Mouse (Mus musculus): ENCODE measurements around the gene Rsf1.
A peak's percentile ranks its signal among the peaks of the same experiment; 100 is the strongest.

The Rsf1 gene

DNA sequence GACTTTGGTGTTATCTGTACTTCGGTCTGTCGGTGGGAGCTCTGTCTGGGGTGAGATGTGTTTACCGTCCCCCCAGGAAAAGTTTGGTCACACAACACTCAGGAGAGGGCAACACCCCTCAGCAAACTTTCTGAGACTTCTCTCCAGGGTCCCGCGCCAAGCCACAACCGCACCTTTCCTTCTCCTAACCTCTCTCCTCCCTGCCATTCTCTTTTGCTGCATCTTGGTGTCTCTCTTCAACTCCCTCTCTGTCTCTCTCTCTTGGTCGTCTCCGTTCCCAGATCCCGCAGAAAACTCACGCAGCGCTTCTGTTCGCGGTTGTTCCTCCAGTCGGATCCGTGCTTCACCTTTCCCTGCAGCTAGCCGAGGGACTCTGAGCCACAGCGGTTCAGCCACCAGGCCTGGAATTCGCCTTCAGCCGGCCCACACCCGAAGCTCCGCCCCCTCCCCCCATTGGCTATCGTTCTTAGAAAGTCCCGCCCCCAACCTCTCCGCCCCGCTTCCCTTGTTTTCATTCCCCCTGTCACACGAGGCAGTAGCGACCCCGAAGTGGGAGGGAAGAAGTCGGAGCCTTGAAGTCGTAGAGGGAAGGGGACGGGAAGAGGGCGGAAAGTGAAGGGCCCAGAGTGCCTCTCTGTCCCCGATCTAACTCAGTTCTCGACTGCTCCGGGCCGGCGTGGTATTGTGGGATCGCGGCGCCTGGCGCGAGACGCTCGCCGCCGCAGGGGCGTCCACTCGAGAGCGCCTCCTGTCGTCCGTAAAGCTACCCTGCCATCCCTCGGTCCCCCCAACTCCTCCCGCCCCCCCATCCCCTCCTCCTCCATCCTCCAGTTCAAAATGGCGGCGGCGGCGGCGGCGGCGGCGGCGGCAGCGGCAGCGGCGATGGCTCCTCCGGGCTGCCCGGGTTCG is at the start of gene Rsf1, which contains the start of gene Aamdc:
Gene Rsf1, plus strand, starts transcription at position 823 of the 909 bp plus-strand sequence.
Gene Aamdc, minus strand, starts transcription at position 431 of the 909 bp plus-strand sequence.
- DNase-seq: peak; percentile 98

DNA sequence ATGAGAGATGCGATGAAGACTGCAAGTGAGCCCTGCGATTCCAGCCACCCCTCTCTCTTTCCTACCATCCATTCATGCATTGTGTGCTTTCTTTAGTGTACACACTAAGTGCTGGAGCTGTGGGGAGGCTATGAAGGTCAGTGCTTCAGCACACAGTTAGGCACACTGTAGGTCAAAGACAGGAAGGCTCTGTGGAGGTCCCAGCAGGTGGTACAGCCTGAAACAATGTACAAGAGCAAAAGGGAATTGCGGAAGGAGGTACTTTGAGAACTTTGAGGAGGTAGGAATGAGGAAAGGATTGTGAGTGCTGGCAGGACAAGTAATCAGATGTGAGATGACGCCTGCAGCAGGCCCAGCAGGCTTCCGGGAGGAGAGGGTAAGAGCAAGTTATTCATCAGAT is 44.2 kb upstream of the Rsf1 start:
- no peak for DNase-seq

DNA sequence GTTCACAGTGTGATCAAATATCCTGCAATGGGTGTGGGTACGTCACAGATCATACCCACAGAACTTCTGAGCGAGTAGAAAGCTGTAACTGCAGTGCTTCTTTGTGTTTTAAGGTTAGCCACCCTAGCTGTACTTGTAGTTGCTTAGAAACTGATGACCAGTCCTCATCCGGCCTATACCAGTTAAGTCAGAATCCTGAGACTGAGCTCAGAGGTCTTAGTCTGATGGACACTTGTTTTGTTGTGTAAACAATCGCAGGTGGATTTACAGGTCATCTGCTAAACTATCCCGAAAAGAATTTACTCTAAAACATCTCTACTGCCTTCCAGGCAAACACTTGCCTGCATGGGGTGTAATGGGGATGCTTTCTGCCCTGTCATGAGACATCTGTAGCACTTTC is 43.1 kb upstream of the Rsf1 start:
- DNase-seq: no peak

DNA sequence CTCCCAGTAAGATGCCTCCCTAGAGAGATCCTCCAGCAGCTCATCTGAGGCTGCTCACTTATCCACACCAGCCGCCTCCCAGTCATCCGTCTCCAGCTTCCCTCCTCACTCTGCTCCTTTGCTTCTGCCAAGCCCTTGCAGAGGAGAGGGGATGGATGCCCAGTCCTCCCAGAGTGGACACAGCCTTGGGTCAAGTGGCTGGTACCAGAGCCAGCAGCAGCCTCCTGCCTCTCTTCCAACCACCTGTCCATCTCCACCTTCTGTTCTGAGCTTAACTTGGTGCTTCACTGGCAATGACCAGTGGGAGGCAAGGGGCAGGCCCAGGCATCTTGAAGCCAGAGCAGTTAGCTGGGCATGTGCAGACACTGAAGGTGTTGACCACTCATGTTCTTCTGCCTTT is 33.2 kb upstream of the Rsf1 start:
- peak; percentile 59 for DNase-seq

DNA sequence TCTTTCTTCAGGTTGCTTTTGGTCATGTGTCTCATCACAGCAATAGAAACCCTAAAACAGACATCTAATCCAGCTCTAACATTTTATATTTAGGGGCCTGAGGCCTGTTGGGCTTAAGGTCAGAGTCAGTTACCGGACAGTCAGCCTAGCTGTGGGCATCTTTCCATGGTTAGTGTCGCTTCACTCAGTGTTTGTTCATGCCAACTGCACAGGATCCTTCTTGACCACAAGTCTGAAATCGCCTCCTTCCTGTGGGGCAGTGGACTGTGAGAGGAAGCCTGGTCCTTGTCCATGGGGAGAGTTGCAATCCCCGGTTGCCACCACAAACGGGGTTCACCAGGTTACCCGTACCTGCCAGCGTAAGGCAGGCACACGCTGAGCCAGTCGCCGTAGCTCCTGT is 30.4 kb upstream of the Rsf1 start:
- no peak for DNase-seq

DNA sequence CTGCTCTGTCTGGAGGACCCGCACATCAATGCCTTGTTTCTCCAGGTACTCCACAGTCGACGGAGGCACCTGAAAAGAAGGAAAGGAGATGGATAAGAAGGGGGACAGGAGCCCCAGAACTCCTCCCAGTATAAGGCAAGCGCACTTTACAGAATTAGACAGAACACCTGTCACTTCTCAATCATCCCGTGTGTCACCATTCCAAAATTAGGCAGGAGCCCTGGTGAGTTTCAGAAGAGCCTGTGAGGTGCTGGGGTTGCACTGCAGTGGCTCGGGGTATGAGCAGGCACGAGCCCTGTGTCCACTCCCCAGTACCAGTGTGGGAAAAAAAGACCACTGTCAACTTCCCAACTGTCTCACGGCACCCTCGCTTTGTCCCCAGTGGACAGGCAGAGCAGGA is 29.0 kb upstream of the Rsf1 start:
- no peak for DNase-seq

DNA sequence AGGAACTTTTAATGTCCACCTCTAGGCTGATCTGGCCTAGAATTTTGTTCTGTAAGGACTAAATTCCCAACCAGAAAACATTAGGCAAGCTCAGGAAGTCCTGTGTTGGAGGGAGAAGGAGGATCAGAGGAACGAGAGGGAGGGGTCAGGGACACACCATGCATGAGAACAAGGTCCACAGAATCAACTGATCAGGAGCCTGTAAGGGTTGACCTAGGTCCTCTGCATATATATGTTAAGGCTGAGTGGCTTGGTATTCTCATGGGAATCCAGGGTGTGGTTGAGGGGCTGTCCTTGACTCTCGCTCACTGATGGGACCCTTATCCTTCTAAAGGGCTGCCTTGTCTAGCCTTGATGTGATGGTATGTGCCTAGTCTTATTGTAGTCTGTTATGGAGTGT is 16.1 kb upstream of the Rsf1 start:
- no peak for DNase-seq

DNA sequence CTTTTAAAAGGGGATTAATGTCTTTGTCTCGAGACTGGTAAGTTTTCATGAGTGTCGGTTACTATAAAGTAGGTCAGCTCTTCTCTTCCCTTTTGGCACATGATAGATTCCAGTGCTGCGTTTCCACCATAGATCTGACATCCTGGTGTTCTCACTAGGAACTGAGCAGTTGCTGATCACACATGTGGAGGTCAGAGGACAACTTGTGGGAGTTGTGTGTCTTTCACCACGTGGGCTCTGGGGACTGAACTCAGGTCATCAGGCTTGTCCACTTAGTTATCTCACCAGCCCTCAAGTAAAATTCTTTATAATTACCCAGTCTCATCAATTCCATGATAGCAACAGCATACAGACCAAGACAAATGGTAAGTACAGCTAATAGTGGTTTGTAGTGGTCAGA is 10.3 kb upstream of the Rsf1 start:
- no peak for DNase-seq

DNA sequence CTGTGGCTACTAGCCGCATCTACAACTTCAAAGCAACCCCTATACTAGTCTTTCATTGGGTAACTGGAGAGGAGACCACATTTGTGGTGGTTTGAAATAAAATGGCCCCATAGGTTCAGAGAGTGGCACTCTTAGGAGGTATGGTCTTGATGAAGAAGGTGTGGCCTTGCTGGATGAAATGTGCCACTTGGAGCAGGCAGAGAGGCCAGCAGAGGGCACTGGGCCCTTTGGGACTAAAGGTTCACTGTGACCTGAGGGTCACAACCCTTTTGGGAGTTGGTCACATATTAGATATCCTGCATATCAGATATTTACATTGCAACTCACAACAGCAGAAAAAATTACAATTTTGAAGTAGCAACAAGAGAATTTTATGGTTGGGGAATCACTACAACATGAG is 9.3 kb upstream of the Rsf1 start:
- no peak for DNase-seq

DNA sequence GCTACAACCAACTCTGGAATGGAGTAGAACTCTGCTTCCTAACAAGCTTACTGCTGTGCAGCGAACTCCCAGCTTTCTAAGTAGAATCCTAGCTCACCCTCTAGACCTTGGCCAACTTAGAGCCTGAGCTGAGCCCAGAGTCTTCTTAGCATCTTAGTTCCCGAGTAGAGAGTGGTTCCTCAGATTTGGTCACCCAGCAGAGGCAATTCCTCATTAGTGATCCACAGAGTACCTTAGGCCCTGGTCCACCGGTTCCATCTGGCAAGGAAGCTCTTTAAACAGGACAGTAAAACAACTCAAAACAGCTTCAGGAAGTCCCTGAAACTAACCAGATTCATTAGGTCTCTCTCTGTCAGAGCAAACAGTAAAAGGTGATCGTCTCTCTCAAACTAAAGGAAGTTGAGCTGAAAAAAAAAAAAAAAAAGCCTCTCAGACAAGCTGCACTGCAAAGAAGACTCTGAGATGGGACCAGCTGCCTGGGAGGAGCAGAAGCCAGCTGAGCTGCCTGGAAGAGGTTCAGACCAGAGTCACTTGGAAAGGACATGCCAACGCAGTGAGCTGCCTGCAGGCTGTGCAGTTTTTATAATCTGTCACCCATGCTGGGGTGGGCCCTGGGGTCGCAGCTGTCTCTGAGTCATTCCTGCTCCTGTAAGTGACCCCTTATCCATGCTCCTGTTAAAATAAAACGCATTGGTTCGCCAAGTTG is 1.2 kb upstream of the Rsf1 start:
- DNase-seq: peak; percentile 72

DNA sequence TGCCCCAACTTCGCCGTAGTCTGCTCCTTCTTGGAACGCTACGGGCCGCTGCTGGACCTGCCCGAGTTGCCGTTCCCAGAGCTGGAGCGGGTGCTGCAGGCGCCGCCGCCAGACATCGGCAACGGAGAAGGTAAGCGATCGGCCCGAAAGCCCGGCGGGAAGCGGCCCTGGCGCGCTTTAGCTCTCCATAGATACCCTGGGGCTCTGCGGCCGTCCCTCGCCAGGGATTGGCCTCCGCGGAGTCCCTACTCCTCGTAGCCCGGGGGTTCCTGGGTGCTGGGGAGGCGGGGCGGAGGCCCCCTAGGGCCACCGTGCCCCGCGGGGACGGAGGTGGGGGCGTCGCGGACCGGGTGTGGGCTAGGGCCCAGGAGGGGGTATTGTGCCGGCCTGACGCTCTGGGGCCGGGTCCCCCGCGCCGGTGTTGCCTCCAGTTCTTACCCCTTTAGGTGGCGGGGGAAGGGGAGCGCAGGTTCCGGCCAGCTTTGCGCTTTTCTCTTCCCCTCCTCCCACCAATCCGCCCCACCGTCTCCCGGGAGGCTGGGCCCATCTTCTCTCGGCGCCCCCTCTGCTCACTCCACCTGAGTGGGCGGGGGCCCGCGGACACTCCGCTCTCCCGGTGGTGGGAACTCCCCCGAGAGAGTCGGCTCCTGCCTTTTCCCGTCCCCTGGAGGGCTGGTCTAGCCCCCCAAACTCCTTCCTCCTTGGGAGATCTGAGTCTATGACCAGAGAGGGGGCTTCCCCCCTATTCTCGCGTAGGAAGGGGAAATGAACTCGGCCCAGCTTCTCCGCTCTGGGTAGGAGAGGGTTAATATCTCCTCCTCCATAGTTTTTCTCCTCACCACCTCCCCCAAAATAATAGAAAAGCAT is 520 bp downstream of the Rsf1 start:
- DNase-seq: peak; percentile 77

DNA sequence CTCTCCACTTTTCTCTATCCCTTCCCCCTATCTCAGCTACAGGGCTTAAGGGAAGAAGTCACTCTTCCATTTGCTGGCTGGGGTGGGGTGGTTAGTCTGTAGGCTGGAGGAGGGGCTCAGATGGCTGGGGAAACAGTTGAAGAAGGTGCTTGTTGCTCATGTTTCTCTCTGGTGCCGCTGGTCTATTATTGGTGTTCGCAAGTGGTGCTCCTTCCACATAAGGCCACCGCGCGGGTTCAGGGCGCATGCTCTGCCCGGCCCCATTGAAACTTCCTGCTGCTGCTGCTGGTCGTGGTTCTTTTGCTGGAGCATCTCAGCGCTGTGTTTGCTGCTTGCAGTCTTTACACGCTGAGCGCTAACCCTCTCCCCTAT is 1.1 kb downstream of the Rsf1 start:
- DNase-seq: peak; percentile 80

DNA sequence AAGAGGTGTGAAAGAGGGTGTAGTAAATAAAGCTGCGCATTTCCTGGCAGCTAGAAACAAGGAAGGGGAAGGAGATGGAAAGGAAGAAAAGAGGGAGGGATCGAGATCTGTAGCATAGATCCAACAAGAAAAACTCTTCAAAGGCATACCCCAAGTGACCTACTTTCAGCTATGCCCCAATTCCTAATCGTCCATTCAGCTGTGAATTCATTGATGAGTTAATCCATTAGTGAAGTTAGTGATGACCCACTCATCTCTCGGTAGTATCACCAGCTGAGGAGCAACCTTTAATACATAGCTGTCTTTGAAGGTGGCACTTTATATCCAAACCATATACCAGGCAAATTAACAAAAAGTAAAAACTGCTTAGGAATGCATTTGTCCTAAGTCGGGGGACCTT is 8.8 kb downstream of the Rsf1 start:
- DNase-seq: no peak

DNA sequence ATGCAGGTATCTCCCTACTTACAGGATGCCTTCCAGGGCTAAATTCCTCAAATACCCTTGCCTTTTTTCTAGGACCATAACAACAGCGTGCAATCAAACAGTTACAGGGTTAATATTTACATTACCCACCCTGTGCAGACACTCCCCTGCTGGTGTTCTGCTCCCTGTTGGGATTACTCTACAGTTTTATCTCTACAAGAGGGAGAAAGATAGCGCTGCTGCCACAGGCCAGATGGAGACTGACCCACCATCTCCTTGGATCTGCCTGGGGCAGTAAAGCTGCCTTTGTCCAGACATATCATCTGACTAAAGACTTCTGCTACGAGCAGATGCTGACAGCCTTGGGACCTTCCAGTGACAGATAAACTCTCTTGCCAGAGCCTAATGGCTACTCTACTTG is 10.8 kb downstream of the Rsf1 start:
- DNase-seq: no peak

DNA sequence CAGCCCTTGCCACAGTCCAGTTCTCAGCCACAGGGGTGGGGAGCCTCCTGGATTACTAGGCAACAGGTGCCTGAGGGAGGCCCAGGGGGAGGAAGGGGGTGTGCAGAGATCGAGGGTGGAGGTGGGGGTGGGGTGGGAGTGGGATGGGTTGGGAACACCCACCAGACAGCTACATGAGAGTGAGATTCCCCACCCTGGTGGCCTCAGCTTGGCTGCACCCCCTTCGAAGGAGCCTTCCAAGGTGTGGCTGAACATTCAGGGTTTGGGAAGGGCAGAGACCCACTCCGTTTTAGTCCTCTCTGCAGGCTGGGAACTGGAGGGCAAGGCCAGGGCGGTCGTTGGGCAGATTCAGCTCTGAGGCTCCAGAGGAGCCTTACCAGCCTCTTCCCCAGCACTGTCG is 11.6 kb downstream of the Rsf1 start:
- no peak for DNase-seq

DNA sequence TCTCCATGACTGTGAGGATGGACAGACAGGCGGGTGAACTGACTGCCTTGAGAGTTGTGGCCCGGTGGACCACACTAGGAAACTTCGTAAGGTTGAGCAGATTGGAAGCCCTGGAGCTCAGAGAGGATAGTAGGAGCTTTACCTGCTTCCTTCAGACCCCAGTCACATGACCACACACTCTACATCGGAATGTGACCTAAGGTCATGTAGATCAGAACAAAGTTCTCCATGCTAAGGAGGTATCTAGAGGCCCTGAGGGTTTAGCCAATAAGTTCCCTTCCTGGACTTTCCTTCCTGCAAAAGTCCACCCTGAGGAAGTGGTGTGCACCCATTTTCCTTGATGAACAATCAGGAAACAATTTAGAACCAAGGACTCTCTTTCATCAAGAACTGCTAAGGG is 12.7 kb downstream of the Rsf1 start:
- DNase-seq: no peak

DNA sequence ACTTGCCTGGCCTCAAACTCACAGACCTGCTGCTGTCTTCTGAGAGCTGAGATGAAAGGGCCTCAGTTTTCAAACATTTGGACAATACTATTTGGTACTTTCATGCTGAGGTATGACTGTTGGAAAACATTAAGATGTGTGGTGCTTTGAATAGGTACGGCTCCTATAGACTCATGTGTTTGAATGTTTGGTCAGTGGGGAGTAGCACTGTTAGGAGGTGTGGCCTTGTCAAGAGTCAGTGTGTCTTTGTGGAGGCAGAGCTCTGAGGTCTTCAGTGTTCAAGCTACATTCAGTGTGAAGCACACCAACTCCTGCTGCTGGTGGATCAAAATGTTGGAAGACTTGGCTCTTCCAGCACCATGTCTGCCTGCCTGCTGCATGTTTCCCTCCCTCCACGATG is 13.8 kb downstream of the Rsf1 start:
- DNase-seq: no peak

DNA sequence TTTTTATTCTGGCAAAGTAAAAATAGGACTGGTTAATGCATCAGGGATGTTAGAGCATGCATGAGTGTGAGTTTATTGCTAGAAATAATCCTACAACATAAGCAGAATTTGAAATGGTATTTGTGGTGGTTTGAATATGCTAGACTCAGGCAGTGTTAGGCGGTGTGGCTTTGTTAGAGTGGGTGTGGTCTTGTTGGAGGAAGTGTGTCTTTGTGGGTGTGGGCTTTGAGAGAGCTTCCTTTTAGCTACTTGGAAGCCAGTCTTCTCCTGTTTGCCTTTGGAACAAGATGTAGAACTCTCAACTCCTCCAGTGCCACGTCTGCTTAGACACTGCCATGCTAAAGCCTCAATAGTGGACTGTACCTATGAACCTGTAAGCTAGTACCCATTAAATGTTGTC is 18.9 kb downstream of the Rsf1 start:
- no peak for DNase-seq

DNA sequence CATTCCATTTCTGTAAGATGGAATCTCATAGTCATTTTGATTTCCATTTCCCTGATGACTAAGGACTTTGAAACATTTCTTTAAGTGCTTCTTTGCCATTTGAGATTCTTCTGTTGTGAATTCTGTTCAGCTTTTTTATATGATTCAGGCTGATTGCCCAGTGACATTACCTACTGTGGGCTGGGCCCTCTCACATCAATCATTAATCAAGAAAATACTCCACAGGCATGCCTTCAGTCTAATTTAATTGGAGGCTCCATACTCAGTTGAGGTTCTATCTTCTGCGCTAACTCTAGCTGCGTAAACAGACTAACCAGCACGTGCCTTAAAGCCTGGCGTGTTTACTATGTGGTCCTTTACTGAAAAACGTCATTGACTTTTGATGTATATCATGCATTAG is 41.7 kb downstream of the Rsf1 start:
- no peak for DNase-seq

DNA sequence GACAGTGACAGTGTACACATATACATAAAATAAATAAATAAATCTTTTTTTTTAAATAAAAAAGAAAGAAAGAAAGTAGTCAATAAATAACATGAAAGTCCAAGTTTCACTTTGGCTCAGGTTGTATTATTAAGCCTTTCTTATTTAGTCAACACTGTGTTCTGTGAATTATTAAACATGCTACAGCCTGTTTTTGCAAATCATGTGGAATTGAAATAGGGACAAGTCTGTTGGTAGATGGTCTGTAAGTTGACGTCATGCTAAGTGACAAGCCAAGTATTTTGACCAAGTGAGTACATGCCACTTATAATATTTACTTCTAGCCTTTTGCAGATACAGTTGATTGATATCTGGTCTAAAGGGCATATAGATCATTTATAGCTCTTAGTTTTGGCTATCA is 43.0 kb downstream of the Rsf1 start:
- DNase-seq: no peak

DNA sequence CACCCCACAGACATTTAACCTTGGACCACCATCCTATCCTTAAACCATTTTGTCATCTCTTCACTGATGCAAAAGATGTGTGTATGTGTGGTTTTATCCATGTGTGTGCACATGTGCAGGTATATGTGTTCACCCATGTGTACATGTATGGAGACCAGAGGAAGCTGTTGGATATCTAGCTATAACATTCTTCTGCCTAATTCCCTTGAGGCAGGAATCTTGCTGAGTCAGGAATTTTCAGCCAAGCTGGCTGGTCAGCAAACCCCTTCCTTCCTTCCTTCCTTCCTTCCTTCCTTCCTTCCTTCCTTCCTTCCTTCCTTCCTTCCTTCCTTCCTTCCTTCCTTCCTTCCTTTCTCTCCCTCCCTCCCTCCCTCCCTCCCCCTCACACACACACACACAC is 43.7 kb downstream of the Rsf1 start:
- no peak for DNase-seq

DNA sequence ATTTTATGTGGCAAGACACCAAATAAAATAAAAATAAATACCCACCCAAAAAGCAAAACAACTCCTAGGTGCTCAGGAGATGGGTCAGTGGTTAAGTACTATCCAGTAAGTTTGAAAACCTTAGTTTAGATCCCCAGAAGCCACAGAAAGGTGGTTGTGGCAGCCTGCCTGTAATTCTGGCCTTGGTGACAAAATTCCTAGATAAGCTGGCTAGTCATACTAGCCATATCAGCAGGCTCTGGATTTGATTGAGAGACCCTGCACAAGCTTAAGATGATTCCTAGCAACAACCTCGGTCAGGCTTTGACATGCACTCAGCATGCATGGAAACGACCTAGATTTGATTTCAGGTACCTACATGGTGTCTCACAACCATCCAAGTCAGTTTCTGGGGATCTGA is 49.7 kb downstream of the Rsf1 start:
- DNase-seq: no peak

DNA sequence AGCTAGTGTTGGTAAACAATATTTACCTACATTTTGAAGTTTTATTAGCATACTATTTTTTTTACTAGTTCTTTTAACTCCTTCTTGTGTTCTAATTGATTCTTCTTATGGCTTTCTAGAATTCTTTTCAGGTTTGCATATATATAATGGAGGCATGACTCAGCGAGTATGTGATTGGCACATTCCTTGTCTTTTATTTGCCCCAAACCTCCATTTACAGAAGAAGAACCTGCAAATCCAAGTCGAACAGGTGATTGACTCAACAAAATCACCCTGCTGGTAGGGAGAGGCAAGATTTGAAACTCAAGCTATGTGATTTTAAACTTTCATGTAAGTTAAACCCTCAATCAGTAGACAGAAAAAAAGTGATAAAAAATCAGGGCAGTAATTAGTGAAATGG is 51.6 kb downstream of the Rsf1 start:
- DNase-seq: no peak

DNA sequence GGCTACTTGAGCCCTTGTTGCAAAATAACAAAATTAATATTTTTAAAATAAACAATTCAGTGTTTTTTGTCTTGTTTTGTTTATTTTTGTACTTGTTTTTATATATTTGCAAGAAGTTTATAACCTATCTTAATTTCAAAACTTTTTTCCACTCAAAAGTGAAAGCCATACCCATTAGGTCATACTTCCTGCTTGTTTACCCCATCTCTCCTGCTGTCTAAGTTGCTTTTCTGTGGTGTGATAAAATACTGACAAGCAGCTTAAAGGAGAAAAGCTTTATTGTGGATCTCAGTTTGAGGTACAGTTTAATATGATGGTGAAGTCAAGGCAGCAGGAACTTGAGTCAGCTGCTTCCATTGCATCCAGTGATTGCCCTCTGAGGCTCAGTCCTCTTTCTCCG is 53.2 kb downstream of the Rsf1 start:
- no peak for DNase-seq
